Mouse (Mus musculus) lung, postnatal 25 days (tissue): ENCODE results near the gene Spag7.

ENCODE experiments used
- DNase-seq: peaks from one replicate; pipeline ENCODE4 v3.0.0; 2022; ENCODE audit warnings: low spot score

Gene Spag7

DNA sequence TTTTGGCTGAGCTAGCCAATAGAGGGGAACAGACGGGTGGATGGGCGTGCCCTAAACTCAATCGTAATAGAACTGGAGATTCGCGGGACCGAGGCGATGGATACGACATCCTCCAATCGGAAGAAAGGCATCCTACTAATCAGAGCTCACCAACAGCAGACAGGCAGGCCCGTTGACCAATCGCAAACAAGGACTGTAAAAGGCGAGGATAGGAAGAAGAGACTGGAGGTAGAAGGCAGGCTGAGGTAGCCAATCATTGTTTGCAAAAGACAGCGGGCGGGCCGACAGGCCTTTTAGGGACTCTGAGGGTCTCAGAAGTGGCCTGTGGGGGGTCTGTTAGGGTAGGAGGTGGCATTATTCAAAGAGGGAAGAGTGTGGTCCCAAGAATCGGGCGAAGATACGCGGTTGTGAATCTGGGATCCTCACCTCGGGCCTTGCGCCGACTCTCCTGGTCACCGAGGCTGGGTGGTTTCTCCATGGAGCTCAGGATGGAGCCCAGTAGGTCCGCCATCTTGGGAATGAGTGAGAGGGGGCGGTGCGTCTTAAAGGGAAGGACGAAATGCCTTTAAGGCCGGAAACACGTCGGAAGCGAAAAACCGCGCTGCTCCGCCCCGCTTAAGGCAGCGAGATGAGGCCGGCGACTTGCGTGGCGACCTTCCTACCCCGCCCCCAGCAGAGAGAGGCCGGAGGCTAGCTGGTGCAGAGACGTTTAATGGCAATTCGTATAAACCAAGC lies at the start of gene Spag7:
Gene Spag7, minus strand, starts transcription at position 646 of the 735 bp plus-strand sequence.
- peak; percentile 100 for DNase-seq

DNA sequence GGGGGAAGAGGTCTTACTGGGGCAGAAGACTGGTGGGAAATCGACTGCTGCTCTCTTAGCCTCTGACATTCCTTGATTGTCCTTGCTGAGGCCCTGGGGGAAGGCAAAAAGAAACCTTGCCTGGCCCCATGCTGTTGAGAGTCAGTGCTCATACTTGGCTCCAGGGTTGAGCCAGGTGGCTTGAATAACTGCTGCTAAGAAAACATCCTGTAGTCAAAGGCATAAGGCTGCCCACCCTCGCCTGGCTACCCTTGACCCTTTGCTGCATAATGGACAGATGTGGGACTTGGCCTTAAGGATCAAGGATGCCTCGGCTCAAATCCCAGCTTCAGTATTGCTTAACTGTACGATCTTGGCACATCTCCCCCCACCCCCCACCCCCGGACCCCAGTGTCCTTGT lies 49.3 kb upstream of the Spag7 start:
- no peak for DNase-seq

DNA sequence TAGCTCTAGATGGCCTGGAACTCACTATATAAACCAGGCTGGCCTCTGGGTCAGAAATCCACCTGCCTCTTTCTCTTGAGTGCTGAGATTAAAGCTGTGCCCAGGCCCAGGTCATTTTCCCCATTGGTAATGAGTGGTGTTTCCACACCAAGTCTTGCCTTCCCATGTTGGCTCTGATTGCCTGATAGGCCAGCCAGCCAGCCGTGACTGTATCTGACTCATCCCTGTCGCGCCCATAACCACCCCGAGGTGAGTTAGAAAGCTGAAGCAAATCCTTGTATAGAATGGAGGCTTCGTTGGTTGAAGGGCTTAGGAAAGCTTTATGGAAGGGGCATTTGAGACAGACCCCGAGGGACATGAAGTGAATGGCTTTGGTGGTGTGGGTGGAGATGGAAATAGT lies 46.6 kb upstream of the Spag7 start:
- DNase-seq: no peak

DNA sequence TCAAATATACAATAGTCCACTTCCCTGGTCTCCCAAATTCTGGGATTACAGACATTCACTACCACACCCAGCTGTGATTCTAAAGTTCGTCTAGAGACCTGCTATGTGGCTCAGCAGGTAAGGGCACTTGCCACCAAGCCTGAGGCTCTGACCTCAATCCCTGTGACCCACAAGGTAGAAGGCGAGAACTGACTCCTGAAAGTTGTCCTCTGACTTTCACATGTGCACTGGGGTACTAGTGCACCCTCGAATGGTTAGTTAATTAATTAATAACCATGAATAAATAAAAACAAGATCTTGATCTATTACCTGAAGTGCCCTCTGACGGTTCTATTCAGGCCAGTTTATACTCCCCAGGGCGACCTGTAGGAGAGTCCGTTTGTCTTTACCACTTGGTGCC lies 44.0 kb upstream of the Spag7 start:
- DNase-seq: no peak

DNA sequence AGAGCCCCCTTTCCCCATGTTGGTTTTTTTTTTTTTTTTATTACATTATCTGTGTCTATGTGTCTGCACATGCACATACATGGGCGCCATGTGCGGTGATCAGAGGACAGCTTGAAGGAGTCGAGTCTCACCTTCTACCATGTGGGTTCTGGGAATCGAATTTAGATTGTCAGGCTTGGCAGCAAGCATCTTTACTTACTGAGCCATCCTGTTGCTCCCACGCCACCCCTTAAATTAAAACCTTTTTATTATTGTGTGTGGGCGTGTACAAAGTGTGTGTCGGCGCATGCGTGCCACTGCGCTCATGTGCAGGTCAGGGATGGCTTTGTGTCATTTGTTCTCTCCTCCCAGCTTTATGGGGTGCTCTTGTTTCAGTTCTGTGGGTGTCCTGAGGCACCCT lies 41.8 kb upstream of the Spag7 start:
- DNase-seq: no peak

DNA sequence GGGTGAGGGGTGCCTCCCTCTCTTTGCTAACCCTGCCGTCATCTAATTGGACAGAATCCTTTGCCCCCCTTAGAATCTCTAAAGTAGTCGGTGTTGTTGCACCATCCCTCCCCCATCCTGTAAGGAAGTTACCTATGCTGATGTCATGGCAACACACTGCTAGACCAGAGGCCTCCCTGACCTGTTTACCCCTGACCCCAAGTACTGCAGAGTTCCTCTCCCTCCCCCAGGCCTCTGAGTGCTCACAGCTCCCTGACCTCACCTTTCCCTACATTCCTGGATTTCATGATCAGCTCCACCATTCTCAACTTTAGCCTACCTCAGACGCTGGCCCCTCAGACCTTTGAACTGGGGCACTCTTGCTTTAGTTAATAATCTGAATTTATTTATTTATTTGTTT lies 36.9 kb upstream of the Spag7 start:
- no peak for DNase-seq

DNA sequence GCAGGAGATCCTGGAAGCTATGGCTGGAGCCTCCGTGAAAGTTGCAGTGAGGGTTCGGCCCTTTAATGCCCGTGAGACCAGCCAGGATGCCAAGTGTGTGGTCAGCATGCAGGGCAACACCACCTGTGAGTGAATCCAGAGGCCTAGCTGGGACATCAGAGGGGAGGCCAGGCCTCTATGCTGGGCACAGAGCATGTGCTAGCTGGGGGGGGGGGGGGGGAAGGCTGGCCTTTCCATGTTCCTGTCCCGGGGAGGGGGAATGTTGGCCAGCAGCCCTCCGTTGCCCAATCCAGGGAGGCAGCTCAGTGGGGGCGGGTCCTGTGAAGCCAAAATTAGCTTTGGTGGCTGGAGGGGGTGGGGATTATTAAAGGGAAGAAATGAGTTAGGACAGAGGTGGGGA lies 33.6 kb upstream of the Spag7 start:
- DNase-seq: peak; percentile 54

DNA sequence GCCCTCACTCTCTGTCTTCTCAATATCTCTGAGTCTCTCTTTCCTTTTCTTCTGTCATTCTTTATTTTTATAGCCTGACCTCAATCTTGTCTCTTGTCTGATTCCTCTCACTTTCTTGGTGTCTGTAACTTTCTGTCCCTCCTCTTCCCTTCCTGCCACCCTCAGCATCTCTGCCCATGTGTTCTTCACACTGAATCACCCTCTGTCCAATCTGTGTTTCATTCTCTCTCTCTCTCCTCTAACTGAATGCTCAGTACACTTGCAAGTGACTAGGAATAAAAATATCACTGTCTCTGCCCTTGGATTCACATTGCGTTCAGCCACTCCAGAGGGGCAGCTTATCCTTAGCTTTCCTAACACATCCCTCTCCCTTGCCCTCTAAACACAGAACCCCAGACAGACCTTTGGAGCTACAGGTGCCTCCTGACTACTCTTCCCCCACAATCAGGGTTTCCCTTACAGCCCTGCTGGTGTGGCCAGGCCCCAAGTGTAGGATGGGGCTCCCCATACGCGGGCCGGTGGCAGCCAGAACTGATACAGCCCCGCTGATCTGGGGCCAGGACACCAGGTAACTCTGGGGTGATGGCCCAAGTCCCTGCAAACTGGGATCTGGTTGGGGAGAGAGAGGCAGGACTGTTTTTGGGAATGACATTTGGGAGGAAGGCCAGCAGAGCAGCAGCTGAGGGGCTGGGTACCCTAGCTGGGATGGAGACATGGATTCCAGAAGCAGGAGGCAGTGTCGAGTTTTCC lies 32.9 kb upstream of the Spag7 start:
- DNase-seq: no peak

DNA sequence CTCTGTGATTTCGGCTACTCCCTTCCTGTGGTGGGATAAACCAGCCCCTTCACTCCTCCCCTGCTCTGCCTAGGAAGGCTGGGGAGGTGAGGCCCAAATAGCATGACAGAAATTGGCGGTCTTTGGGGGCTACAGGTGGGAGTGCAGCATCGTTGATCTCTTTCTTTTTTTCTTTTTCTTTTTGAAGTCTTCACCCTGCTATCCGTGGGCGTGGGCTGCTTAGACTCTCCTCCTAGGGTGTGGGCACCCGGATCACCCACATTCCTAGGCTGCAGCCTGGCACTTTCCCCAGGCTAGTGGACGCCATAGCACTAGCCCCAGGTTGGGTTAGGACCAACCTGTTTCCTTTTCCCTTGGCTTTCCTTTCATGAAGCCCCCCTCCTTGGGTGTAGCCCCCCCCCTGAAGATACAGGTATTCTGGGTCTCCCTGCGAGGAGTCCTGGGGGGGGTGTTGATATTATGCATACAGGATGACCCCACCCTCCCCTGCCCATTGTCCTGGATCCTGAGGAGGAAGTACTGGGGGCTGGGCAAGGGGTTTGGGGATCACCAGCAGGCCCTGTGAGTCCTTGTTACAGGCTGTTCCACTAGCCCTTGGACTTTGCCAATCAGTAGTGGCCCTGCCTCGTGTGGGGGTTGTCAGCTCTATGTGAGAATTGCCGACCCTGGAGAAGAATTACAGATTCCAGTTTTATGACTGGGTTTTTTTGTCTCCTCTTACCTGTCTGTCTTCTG lies 32.2 kb upstream of the Spag7 start:
- no peak for DNase-seq

DNA sequence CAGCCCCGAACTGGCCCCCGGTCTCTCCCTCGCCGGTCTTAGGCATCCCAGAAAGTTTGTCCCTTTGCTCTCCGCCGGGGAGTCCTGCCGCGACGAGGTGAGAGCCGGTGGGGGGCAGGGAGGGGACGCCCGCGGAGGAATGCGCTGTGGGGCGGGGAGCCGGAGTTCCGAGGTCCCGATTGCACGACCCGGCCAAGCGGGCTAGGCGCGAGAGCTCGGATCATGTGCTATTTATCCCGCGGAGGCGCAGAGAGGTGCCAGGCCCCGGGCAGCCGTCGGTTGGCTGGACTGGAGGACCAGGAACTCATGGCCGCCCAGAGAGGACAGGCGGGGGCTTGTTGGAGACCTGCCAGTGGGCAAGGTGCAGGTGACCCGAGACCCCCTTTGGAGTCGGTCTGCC lies 31.4 kb upstream of the Spag7 start:
- DNase-seq: peak; percentile 65

DNA sequence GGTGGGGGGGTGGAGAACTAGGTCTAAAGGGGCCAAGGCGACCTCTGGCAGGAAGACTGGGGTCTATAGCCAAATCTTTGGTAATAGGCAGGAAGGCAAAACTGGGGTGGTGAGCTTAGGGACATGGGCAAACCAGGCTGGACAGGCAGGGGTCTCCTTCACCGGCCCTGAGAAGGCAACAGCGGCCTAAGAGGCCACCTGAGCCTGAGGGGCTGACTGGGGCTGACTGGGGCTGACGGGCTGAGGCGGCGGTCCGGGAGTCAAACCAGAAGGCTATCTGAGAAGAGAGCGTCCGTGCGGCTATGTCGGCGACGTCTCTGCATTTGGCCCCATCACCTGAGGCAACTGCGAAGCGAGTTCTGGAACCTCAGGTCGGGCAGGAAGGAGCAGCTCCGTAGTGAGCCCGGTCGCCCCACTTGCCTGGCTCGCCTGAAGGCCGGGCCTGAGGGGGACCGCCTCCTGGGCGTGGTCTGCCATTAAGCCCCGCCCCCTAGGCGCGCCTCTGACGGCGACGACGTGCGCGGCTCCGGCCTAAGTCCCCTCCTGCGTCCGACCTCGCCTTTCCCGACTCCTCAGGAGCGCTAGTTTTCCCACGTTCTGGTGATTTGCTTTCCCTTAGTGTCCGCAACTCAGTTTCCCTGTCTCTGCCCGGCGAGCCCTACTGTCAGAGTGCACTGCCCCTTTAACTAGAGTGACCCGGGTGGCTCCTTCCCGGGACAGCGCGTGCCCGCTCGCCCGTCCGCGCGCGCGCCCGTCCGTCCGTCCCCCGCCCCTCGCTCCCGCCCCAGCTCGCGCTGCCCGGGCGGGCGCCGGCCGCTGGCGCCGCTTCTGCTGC lies 30.7 kb upstream of the Spag7 start, which contains the start of the genes Inca1 and Kif1c:
Gene Inca1, minus strand, starts transcription at position 434 of the 835 bp plus-strand sequence.
Gene Kif1c, plus strand, starts transcription at position 827 of the 835 bp plus-strand sequence.
- DNase-seq: peak; percentile 94

DNA sequence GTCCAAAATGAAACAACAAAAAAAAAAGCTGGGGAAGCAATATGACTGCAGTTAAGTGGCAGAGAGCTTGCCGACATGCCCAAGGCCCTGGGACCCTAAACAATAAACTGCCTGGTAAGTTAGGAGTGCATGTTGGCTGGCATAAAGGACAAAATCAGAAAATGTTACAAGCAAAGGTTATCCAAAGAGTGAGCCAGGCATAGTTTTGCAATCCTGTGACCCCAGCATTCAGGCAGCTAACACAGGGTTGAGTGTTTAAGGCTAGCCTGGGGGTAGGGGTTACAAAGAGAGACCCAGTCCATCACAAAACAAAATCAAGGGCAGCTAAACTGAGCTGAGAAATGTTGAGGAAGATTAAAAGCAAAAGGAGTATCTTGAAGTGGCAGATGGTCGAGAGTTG lies 29.8 kb upstream of the Spag7 start:
- DNase-seq: no peak

DNA sequence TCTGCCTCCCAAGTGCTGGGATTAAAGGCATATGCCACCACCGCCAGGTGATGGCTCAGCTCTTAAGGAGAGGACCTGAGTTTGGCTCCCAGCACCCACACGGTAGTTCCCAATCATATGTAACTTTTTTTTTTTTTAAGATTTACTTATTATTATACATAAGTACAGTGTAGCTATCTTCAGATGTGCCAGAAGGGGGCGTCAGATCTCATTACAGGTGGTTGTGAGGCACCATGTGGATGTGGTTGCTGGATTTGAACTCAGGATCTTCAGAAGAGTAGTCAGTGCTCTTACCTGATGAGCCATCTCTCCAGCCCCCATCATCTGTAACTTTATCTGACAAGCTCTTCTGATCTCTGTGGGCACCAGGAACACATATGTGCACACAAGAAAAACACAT lies 28.2 kb upstream of the Spag7 start:
- no peak for DNase-seq

DNA sequence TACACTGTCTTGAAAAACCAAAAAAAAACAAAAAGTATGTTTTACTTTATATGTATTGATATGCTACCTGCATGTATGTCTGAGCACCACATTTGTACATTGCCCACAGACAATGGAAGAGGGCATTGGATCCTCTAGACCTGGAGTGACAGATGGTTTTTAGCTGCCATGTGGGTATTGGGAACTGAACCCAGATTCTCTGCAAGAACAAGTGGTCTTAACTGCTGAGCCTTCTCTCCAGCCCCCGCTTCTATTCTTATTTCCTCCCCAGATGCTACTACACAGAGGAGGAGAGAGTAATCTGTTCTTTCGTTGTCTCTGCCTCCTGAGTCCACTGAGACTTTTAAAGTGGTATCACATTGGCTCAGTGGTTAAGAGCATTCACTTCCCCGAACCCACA lies 24.3 kb upstream of the Spag7 start:
- no peak for DNase-seq

DNA sequence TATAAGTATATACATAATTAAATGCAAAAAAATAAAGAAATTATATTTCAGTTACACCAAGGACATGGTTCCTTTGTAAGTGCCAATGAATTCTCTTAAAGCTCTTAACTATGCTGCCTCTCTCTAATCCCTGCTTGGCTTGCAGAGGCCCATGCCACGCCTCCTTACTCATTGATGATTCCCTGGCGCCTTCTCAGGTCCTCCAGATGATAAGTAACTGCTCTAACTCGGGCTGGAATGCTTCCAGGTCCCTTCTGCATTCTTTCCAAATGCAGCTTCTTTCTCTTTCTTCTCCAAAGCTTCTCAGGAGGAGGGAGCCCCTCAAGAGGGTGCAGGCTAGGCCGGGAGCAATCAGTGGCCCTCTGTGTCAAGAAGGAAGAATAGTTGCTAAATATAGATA lies 20.4 kb upstream of the Spag7 start:
- no peak for DNase-seq

DNA sequence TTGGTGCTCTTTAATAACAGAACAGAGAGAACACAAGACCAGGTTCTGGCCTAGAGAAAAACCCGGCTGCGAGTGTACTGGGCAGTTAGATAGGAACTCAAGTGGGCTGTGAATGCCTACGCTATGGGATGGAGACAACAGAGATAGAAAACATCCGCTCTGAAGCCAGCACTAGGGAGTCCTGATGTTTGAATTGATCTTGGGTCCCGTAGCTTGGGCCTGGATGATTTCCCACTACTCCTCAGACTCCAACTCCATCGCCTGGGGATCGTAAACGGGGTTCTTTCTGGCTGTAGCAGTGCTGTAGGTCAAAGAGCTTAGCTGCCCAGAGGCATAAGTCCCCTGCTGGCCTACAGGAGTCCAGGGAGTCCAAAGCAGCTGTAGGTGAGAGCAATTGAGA lies 19.2 kb upstream of the Spag7 start:
- DNase-seq: no peak

DNA sequence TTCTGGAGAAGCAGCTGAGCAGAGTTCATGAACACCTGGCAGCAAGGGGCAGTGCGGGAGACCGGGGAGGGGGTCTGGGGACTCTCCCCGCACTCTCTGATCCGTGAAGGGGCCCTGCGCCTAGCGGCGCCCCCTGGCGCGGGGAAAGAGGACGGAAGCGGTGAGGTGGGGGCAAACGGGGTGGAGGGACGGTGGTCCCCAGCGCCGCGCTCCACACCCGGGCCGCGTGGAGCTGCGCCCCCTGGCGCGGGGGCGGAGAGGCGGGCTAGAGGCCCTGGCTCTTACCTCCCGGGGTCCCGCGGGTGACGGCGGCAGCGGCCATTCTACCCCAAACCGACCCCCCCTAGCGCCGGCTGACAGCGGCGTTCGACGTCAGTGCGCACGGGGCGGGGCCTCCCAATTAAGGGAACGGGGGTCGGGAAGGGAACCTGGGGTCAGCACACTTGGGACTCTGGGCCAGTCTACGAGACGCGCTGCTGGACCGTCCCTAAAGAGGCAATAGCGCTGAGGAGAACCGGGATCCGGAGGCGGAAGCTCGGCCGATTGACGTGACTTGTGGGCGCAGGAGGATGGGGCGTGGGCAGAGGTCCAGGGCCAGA lies 18.5 kb upstream of the Spag7 start, which contains the start of gene Camta2:
Gene Camta2, minus strand, starts transcription at position 505 of the 599 bp plus-strand sequence.
- peak; percentile 85 for DNase-seq

DNA sequence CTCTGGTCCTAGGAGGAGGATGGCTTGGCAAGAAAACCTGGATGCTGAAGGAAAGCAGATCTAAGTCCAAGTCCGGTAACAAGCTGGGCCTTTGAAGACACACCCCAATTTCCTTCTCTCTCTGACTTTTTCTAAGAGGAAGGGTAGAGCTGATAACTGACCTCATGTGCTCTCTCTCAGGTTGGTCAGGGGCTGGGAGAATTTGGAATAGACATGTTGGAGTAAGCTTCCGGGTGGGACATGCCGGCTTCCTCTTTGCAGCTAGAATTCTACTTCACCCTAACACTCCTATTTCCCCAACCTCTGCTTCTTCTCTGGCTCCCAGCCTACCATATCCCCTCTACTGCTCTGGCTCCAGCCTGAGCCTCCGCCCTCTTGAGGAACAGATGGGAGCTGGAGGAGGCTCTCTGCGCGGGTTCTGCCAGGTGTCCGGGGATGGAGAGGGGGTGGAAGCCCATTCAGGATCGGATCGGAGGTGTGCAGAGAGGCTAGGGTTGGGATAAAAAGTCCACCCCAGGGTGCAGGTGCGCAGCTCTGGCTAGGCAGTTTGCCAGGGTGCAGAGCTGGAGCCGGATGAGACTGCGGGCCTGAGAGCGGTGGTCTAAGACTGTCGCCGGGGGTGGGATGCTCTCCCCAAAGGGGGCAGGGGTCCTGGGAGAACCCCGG lies 17.8 kb upstream of the Spag7 start:
- no peak for DNase-seq

DNA sequence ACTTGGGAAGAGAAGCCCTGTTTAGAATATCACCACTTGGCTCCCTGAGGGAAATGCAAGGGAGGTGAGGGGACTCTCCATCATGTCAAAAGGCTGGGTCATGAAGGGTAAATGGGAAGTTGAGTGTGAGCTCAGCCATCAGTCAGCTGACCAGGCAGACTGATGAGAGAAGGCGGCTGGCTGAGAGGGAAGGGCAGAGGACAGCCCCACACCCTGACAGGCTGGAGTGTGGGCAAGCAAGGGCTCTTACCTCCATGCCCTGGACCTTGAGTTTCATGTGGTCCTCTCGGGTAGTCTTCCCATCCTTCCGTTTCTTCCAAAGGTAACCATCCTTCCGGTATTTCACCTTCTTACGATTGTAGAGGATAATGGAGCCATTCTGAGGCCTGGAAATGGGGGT lies 14.4 kb upstream of the Spag7 start:
- no peak for DNase-seq

DNA sequence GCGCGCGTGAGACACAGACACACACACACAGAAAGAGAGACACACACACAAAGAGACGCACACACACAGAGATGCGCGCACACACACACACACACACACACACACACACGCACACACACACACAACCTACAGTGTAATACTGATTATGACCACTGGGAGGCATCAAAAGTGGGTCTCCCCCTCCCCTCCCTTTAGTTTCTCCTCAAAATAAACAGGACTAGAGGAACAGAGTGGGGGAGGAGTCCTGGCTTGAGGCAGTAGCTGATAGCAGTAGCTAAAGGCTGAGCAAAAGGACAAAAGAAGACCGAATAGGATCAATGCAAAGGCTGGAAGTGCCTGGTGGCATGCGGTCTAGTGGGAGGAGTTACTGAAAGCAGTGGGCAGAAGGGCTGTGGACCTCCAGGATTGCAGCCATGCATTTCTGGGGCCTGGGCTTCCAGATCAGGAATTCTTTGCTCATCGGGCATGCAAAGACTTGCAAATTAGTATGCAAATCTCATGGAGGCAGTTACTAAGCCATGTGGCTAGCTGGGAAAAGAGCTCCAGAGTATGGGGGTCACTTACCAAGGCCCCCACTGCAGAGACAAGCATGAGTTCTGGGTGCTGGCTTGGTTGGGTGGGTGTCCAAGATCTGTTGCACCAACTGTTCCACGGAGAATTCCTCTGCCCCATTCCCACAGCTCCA lies 12.8 kb upstream of the Spag7 start:
- DNase-seq: no peak
